Mouse (Mus musculus) brain, embryonic 14.5 days (tissue): ENCODE data around the gene Tnp1.

ENCODE experiments used
- CTCF ChIP-seq: fragments of 200-500 bp; IDR thresholded peaks from 2 replicates; pipeline ENCODE4 v1.5.1; 2012; ENCODE audit warnings: inconsistent platforms, mild to moderate bottlenecking, moderate library complexity, borderline replicate concordance; ENCODE audit not compliant: insufficient read depth, insufficient read length; ENCODE audit errors: extremely low read depth
- POLR2A ChIP-seq: fragments of 200-500 bp; IDR thresholded peaks from 2 replicates; pipeline ENCODE4 v1.6.1; 2012; ENCODE audit warnings: mild to moderate bottlenecking, inconsistent platforms, borderline replicate concordance; ENCODE audit not compliant: poor library complexity, insufficient read depth, insufficient read length, severe bottlenecking; ENCODE audit errors: extremely low read depth

DNA sequence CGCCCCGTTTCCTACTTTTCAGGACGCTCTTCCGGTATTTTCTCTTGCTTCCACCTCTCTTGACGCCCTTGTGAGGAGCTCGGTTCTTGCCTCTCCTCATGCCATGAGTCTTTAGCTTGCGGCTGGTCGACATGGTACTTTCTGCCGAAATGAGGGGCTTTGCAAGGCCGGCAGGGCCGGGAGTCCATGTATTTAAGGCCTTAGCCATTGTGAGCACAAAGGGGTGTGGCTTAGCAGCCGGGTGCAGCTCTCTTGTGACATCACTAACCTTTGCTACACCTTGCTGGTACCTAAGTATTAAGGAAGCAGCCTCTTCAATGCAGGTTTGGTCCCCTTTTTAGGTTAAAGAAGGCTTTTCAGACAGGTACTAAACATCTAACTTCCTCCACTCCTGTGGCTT lies at the start of gene Tnp1:
- TF ChIP-seq CTCF: no peak
- TF ChIP-seq POLR2A: no peak
